Mouse (Mus musculus): Measurements from ENCODE around the gene Mcm10.

GRCm38 (mm10) chr2:5037390-5037789 is 24.8 kb upstream of the Mcm10 start:
- TF ChIP-seq CTCF (IDR thresholded peaks at IDR 0.05) (peak; percentile 39), EP300 (IDR thresholded peaks at IDR 0.05) (peak; percentile 42; the same call in 1 of the 2 replicates)

Data from lung, postnatal 0 days (tissue).